In the genomic region with DNA sequence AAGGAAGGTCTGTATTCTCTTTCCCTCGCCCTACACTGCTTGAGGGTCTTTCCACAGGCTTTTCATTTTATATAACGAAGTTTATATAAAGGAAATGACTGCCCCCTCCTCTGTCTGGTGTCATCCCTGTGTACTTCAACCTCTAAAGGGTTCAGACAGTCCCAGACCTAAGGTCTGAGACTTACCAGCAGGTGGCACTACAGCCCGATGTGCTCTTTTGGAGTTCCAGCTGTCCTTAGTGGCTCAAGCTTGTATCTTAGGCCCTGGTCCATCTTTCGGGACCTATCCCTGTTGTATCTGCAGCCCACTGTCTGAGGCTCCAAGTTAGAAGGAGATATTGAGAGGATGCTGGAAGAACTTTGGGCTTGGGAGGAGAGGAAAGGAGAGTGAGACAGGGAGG, we compare ENCODE assay signal across 10 mouse cellular contexts. TPM values are rescaled to one million over a fixed set of nuclear protein-coding genes. Genes with fewer than 3 reads are reported as not detected.
DNase-seq lines count a peak whose midpoint lies in the region; ATAC-seq and TF ChIP-seq lines count a peak whose summit lies in the region.
"Had no signal": no experiment of that assay in that cellular context is flagged by ENCODE, and none has a peak within 500 bp of the region (broad histone marks: within the 10 kb centered on the region; RNA-seq: fewer than 3 reads in every experiment).

No protein-coding gene starts in this region.

- ATAC-seq in heart, postnatal 0 days (ENCODE audit: insufficient read depth, low read depth), result no peak
- no peak for ATAC-seq in neural tube, embryonic 11.5 days (ENCODE audit: insufficient read depth, low FRiP score, low TSS enrichment)

- H3K36me3 ChIP-seq in heart, postnatal 0 days (replicated peaks; ENCODE audit: control insufficient read depth, insufficient read depth, low read length), result no peaks in the 10 kb centered on the region
- no peaks in the 10 kb centered on the region for H3K36me3 ChIP-seq in heart, embryonic 10.5 days
- no peaks in the 10 kb centered on the region for H3K36me3 ChIP-seq in E14TG2a.4 (ENCODE audit: insufficient read depth, low read length)
- H3K36me3 ChIP-seq in neural tube, embryonic 11.5 days (ENCODE audit: control insufficient read depth, insufficient read depth, low read length), result no peaks in the 10 kb centered on the region
- H3K36me3 ChIP-seq: limb, embryonic 15.5 days had no signal

- 17% methylated on average over 4 of the region's 4 CpGs for WGBS in heart, postnatal 0 days
- WGBS in heart, embryonic 10.5 days, result 36% methylated on average over 4 of the region's 4 CpGs
- 31% methylated on average over 4 of the region's 4 CpGs for WGBS in neural tube, embryonic 11.5 days

- no peak overlapping the region for H3K9ac ChIP-seq in heart, postnatal 0 days (replicated peaks; ENCODE audit: low read depth, low read length)
- no peak overlapping the region for H3K9ac ChIP-seq in neural tube, embryonic 11.5 days (ENCODE audit: low read length)
- H3K9ac ChIP-seq: limb, embryonic 15.5 days had no signal

- no peak overlapping the region for H3K27ac ChIP-seq in heart, postnatal 0 days (ENCODE audit: low read depth)
- no peak overlapping the region for H3K27ac ChIP-seq in heart, embryonic 10.5 days
- H3K27ac ChIP-seq in neural tube, embryonic 11.5 days (ENCODE audit: low read depth, low read length), result no peak overlapping the region
- H3K27ac ChIP-seq: limb, embryonic 15.5 days had no signal

- H3K9me3 ChIP-seq in heart, postnatal 0 days (replicated peaks; ENCODE audit: control insufficient read depth, low read length), result no peaks in the 10 kb centered on the region
- no peaks in the 10 kb centered on the region for H3K9me3 ChIP-seq in heart, embryonic 10.5 days
- 0 out of 2 replicates have a peak, but pooled peaks cover 2% of the 10 kb centered on the region for H3K9me3 ChIP-seq in E14TG2a.4 (ENCODE audit: low read length)
- H3K9me3 ChIP-seq in neural tube, embryonic 11.5 days (ENCODE audit: control insufficient read depth, low read length), result no peaks in the 10 kb centered on the region
- H3K9me3 ChIP-seq: limb, embryonic 15.5 days had no signal

- no peak overlapping the region for H3K4me2 ChIP-seq in heart, postnatal 0 days (ENCODE audit: low read depth, low read length)
- H3K4me2 ChIP-seq in neural tube, embryonic 11.5 days (ENCODE audit: low read depth), result no peak overlapping the region
- H3K4me2 ChIP-seq: limb, embryonic 15.5 days had no signal

- TF ChIP-seq EP300 in heart, postnatal 0 days (IDR thresholded peaks at IDR 0.05; ENCODE audit: low read depth), result no peak

- no peaks in the 10 kb centered on the region for H3K4me1 ChIP-seq in heart, postnatal 0 days (ENCODE audit: control insufficient read depth, insufficient read depth)
- no peaks in the 10 kb centered on the region for H3K4me1 ChIP-seq in heart, embryonic 10.5 days
- no peaks in the 10 kb centered on the region for H3K4me1 ChIP-seq in E14TG2a.4 (replicated peaks; ENCODE audit: low read depth, low read length)
- no peaks in the 10 kb centered on the region for H3K4me1 ChIP-seq in neural tube, embryonic 11.5 days (ENCODE audit: control insufficient read depth, insufficient read depth, low read length)

- TF ChIP-seq CTCF in heart, postnatal 0 days (IDR thresholded peaks at IDR 0.05; ENCODE audit: low read depth), result peak; percentile 75
- peak; percentile 46 for TF ChIP-seq CTCF in E14TG2a.4 (conservative IDR thresholded peaks at IDR 0.05; ENCODE audit: low read length)

- no peak overlapping the region for H3K4me3 ChIP-seq in heart, postnatal 0 days (ENCODE audit: low read depth, low read length)
- H3K4me3 ChIP-seq in heart, embryonic 10.5 days, result no peak overlapping the region
- no peak overlapping the region for H3K4me3 ChIP-seq in E14TG2a.4 (replicated peaks; ENCODE audit: low read length)
- H3K4me3 ChIP-seq in neural tube, embryonic 11.5 days (ENCODE audit: low read depth, low read length), result no peak overlapping the region
- H3K4me3 ChIP-seq: limb, embryonic 15.5 days had no signal

- no peaks in the 10 kb centered on the region; the same call in 1 of the 2 replicates for H3K27me3 ChIP-seq in heart, postnatal 0 days (ENCODE audit: control insufficient read depth, insufficient read depth, low read length)
- H3K27me3 ChIP-seq in heart, embryonic 10.5 days (ENCODE audit: insufficient read depth, poor library complexity, severe bottlenecking), result no peaks in the 10 kb centered on the region
- peaks cover 15% of the 10 kb centered on the region; the same call in 1 of the 2 replicates for H3K27me3 ChIP-seq in E14TG2a.4 (ENCODE audit: insufficient read depth, low read length)
- no peaks in the 10 kb centered on the region for H3K27me3 ChIP-seq in neural tube, embryonic 11.5 days (ENCODE audit: control insufficient read depth, insufficient read depth, low read length)
- H3K27me3 ChIP-seq: limb, embryonic 15.5 days had no signal

- DNase-seq in heart, postnatal 0 days (ENCODE audit: low spot score), result peak; percentile 31
- no peak for DNase-seq in heart, embryonic 10.5 days (ENCODE audit: low spot score)
- DNase-seq in c-Kit-positive CD71-positive TER-119-positive erythroid progenitor cells, embryonic 14.5 days (ENCODE audit: low spot score), result peak; percentile 3
- peak; percentile 42 for DNase-seq in gastrocnemius, adult 18-20 months (ENCODE audit: low spot score)
- DNase-seq in layer of hippocampus, postnatal 10 days (ENCODE audit: low spot score in 2 of 2), result peak; percentile 71 to 81
- peak; percentile 73 for DNase-seq in neural tube, embryonic 11.5 days (ENCODE audit: low spot score)
- DNase-seq in urinary bladder, postnatal 36 days (ENCODE audit: low spot score in 2 of 2), result peak; percentile 9 to 52

RNA-seq across cellular contexts. Expression of gene Spaca3, which starts 48.3 kb away (rescaled TPM):
- not detected in 2 replicates for total RNA-seq in heart, postnatal 0 days (2014; rRNA removed; ENCODE audit: low replicate concordance)
- polyA plus RNA-seq in heart, postnatal 0 days (2015; fragmentation: Nextera tagmentation; extraction: Ambion mirVana), result 0.14 TPM in 1 of 2 replicates, not detected in the other
- polyA plus RNA-seq in heart, embryonic 10.5 days (2016; fragmentation: Nextera tagmentation; extraction: Ambion mirVana), result not detected in 2 replicates
- not detected for total RNA-seq in gastrocnemius, adult 18-20 months (2021)
- not detected for total RNA-seq in layer of hippocampus, postnatal 10 days (2021)
- polyA plus RNA-seq in neural tube, embryonic 11.5 days (2014; fragmentation: Nextera tagmentation; extraction: Ambion mirVana), result not detected in 2 replicates
- polyA plus RNA-seq: limb, embryonic 15.5 days; stomach, embryonic 16.5 days had no signal
